Mouse (Mus musculus) 416B (cell line): ENCODE measurements around the gene Gm10203.
A peak's percentile ranks its signal among the peaks of the same experiment; 100 is the strongest.
"Not testable (repeated sequence)": the region's sequence is repeated elsewhere in the genome, so short reads cannot be mapped to it uniquely, and the experiment has no call there.

ENCODE experiments used
- DNase-seq: peaks from one replicate; pipeline ENCODE4 v3.0.0; 2011; ENCODE audit warnings: low read depth

Gm10203 gene

DNA sequence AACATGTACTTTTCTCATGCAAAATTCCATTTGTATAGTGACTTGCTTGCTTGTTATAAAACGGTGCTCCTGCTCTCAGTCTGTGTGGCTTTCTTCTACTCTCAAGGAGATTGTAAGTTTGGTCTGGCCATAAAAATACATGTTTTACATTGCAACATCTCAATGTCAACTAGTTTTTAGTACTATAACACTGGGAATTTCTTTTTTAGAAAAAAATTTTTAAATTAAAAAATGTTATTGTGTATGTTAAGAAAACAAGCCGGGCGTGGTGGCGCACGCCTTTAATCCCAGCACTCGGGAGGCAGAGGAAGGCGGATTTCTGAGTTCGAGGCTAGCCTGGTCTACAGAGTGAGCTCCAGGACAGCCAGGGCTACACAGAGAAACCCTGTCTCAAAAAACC lies at the start of gene Gm10203:
Gene Gm10203, plus strand, starts transcription at position 301 of the 400 bp plus-strand sequence.
- DNase-seq, result not testable (repeated sequence)

DNA sequence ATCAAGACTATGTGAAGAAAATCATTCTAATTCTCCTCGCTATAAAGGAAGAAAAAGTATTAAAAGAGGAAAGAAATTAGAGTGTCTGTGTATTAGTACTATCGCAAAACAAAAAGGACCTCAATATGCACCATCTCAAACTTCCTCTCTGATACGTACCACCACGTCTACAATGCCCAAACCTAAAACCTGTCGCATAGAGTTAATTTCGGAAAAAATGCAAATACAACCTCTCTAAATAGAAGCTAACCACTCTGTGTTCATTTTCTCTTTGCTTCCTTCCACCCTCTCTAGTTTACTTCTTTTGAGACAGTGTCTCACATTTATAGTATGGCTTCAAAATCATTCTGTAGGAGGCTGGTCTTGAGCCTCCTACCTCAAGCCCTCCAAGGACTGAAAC lies 37.6 kb upstream of the Gm10203 start:
- no peak for DNase-seq

DNA sequence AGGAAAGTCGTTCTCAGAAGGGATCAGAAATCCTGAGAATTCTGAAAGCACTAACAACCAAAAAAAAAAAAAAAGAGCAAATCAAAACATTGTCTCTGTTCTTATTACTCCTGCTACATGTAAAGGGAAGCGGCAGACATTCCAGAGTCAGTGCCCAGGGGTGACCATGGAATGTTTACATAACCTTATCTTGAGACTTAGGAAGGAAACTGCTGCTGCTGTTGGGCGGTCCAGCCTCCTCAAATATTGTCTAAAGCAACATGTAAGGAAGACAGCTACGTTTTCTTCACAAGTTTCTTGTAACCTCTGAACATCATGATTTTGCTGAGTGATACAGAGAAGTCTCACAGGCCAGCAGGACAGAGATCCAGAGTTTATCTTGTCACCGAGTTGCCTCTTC lies 36.5 kb upstream of the Gm10203 start:
- DNase-seq, result peak; percentile 69

DNA sequence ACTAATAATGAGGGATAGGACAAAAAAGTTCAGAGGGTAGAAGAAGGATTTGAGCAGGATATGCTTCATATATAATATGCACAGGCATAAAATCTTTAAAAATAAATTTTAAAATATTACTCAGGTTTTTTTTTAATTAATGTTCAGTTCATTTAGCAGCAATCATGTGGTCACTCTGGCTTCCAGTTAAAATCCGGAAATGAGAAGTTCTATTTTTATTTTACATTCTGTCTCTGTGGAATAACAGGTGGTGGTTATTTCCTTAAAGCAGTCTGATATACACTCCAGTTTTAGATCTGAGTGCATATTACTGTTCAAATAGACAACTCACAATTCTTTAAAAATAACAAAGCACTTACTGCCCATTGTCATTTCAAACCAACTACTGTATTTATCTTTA lies 35.4 kb upstream of the Gm10203 start:
- peak; percentile 36 for DNase-seq

DNA sequence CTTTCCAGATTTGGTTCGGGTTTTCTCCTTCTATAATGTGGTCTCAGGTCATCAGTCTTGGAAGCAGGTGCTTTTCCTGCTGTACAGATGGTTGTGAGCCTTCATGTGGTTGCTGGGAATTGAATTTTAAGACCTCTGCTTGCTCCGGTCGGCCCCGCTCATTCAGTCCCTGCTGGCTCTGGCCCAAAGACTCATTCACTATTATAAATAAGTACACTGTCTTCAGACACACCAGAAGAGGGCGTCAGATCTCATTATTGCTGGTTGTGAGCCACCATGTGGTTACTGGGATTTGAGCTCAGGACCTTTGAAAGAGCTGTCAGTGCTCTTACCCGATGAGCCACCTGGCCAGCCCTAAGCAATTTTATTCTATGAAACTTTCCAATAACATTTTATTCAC lies 34.6 kb upstream of the Gm10203 start:
- no peak for DNase-seq

DNA sequence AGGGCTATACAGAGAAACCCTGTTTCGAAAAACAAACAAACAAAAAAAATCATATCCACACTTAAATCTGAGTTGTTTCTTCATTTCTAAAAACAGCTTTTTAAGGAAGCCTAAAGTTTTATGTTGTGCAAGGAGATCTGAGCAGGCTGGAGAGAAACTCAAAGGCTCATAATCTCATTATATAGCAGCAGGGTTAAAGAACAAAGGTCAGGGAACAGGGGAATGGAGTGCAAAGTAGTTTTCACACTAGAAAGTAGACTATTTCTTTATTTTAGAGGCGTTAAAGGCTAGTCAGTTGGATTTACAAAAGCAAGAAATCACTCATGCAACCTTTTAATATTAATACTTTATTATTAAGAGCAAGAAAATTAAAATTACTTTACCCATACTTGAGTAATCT lies 33.7 kb upstream of the Gm10203 start:
- no peak for DNase-seq

DNA sequence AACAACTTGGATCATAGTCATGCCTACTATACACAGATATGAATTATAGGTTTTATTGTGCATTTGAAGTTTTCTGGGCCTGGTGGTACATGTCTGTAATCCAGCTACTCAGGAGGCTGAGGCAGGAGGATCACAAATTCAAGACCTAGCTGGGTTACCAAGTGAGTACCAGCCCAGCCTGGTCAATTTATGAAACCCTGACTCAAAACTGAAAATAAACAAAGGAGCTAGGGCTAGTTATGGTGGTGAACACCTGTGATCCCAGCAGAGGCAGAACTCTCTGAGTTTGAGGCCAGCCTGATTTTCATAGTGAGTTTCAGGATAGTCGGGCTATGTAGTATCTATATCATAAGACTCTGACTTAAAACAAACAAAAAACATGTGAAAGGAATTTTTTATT lies 32.7 kb upstream of the Gm10203 start:
- DNase-seq, result no peak

DNA sequence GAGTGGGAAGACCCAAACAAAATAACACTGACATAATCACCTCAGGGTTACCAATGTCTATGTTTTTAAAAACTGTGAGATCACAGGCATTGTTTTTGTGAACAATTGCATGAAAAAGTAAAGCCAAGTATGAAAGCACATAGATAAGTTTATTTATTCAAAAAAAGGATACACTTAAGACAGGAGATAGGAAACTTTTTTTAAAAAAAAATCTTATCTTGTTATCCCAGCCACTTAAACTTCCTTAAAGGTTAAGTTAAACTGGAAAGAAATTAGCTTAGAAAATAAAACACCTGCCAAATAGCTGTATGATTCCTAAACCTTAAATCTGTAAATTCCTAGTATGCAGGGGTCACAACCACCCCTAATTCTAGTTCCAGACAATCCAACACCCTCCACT lies 31.0 kb upstream of the Gm10203 start:
- peak; percentile 72 for DNase-seq

DNA sequence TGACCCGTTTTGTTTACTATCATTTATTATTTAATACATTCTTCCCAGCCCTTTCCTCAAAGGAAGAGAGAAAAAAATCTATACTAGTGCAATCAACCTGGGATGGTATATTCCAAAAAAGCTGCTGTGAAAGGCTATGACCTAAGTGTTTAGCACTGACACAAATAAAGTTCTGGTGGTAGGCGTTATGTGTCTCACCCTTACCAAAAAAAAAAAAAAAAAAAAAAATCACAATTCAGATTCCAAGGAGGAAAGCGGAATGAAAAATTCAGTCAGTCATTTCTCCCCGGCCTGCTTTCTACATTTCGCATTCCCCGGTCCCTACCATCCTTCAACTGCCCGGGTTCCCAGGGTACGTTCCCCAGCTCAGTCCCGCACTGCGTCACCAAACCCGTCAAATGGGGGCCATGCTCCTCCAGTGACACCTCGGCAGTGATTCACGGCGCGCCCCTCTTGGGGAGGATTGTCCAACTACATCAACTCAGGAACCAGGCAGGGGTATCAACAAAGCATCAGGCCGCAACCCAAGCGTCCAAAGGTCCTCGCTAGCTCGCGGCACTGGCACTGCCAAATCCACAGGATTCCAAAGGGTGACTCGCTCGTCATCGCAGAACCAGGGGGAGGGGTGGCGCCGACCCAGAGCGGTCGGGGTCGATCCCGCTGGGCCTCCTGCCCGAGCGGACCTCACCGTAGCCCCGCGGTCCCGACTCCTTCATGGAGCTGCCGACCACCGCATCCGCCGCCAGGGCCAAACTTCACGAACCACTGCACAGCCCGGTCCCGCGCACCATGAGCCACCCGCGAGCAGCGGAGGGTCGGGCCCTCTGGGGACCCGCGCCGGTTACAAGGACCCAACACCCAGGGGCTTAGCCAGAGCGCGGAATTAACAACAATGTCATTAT lies 29.5 kb upstream of the Gm10203 start:
- peak; percentile 74 for DNase-seq

DNA sequence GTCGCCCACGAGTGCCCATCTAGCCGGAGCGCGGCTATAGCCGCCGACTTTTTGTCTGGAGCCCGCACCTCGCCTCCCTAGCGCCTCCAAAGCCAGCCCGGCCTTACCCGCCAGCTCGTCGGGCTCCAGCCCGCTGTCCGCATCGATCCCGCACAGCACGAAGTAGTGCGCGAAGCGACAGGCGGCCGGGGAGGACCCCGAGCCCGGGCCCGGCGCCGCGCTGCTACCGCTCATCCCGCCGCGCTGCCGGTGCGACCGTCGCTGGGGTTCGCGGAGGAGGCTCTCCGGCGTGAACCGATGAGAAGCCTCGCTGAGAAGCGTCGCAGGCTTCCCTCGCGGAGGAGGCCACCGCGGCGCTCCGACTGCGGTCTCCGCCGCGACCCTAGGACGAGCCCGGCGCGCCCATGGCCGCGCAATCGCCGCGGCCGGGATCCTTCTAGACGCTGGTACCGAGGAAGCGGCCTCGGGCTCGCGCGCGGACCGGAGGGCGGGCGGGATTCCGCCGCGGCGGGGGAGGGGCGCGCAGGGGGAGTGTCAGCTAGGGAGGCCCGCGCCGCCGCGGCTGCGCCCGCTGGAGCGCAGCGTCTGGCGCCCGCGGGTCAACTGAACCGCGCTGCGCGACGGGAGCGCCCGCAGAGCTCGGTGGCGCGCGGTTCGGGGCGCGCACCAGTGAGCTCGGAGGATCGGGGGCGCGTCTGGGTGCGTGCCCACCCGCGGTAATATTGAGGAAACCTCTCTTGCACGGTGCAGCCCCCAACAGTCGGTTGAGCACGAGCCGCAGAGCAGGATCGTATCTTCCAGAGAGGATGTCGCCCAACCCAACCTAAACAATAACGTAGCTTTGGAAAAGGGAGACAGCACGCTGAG lies 28.7 kb upstream of the Gm10203 start, which contains the start of gene Dennd5b:
Gene Dennd5b, minus strand, starts transcription at position 605 of the 867 bp plus-strand sequence.
- peak; percentile 84 for DNase-seq

DNA sequence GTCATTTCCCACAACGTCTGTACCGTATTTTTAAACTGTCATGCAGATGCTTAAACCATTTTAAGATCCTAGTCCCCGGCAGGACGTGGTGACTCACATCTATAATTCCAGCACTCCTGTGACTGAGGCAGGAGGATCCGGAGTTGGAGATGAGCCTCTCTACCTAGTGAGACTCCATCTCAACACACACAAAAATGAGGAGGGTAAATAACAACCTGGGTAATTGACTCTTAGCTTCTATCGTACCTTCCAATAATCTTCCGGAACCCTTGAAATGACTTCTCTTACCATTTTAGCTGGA lies 28.1 kb upstream of the Gm10203 start:
- DNase-seq, result no peak

DNA sequence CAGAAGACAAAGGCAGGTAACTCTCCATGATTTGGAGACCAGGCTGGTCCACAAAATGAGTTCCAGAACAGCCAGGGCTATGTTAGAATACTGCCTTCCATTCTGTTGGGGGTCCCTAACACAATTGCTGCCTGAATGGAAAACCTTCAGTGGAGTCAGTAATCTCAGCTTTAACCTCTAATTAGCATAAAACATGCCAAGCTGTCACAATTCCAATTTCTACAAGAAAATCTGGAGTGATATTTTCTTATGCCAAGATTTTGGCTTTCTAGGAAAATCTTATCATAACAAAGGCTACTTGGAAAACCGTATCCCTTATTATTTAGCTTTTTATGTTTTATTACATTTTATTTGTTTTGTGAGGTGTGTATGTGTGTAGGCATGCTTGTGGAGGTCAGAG lies 26.5 kb upstream of the Gm10203 start:
- DNase-seq, result no peak

DNA sequence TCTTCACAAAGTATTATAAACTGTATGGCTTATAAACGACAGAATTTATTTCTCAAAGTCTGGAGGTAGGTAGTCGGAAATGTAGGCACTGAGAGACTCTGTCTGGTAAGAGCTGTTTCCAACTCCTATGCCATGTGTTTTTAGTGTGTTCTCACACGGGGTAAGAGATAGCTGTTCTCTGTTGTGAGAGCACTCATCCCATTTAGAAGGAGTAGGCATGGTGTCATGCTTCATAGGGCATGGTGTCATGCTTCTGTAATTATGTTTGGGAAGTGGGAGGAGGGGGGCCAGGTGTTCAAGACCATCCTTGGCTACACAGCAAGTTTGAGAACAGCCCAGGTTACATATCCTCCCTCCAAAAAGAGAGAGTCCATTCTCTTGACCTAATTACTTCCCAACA lies 22.4 kb upstream of the Gm10203 start:
- DNase-seq, result no peak

DNA sequence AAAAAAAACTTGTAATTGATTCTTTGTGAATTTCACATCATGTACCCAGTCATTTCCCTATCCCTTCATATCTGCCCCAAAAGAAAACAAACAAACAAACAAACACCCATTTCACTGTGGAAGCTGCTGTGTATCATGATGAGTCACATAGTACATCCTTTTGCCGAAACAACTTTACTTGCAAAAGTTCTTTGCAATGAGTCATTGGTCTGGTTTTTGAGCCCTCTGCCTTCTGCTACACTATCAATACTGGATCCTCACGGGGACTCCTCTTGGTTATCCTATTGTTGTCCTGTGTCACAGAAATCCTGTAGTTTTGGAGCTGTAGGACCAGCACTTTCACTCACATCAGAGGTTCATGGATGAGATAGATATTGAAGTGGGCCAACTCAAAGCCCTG lies 21.1 kb upstream of the Gm10203 start:
- peak; percentile 71 for DNase-seq

DNA sequence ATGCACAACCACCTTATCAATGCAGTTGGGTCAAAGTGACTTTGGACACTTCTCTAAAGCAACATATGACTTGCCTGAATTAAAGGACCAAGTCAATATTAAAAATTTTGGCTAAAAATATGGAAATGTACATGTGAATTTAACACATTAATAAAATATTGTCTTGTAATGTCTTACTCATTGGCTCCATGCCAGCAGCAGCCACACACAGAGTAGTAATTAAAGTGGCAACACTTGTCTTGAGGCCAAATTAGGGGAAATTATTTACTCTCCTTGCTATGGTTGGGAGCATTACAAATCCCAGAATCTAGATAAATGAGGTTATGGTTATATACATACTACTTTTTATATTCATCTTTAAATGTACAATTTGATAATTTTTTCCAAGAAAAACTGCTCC lies 13.0 kb upstream of the Gm10203 start:
- DNase-seq, result no peak

DNA sequence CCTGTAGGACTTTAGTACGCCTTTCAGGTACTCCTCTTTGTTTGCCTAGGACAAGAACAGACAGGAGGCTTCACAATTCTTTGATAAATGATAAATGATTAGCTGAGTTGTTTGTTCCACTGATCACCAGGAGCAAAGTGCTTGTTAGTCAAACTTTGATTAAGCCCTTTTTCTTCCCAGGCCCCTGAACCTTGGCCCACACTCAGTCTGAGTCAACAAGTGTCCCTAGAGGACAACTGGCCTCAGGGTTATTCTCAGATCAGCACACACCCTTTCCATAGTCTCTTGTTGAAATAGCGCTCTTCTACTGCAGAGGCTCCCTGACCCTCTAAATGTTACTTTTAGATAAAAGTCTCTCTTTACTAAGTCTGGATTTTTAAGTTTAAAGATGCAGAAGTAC lies 11.0 kb upstream of the Gm10203 start:
- no peak for DNase-seq

DNA sequence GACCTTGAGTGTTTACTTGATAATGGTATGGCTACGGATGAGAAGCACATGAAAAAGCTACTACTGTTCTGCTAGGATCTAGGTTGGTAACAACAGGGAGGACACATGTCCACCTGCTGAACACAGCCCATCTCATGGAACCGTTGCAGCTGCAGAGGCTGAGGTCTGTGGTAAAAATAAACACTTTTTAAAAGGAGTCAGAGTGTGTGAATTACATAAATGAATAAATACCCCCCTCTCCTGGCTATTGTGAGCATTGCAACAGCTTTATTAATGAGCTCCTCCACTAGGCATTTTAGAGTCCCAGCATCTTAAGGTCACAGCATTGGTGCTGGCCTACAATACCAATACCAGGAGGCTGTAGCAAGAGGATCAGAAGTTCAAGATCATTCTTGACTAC lies 10.1 kb upstream of the Gm10203 start:
- DNase-seq, result peak; percentile 87

DNA sequence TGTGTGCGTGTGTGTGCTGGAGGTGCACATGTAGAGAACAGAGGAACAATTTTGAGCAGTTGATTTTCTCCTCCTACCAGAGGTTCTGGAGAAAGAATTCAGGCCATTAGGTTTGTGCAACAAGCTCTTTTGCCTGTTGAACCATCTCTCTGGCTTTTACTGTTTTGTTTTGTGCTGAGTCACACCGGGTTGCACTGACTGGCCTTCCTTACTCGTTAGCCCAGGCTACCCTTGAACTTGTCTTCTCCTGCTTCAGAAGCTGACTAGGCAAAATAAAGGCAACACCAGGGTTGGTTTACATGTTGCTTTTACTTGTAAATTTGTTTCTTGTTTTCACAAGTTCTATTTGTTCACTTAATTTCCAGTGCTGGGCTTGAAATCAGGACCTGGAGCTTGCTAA lies 6.9 kb upstream of the Gm10203 start:
- peak; percentile 47 for DNase-seq

DNA sequence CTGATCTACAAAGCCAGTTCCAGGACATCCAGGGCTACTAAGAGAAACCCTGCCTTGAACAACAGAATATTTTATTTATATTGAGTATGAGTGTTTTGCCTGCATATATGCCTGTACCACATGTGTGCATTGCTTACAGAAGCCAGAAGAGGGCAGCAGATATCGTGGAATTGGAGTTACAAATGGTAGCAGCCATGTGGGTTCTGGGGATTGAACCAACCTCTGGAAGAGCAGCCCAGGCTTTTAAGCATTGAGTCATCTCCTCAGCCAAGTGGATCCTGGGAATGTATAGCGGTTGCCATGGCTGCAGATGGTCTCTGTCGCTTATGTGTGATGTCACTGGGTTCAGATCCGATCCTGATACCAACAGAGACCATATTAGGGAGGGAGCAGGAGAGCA lies 3.3 kb upstream of the Gm10203 start:
- peak; percentile 93 for DNase-seq

DNA sequence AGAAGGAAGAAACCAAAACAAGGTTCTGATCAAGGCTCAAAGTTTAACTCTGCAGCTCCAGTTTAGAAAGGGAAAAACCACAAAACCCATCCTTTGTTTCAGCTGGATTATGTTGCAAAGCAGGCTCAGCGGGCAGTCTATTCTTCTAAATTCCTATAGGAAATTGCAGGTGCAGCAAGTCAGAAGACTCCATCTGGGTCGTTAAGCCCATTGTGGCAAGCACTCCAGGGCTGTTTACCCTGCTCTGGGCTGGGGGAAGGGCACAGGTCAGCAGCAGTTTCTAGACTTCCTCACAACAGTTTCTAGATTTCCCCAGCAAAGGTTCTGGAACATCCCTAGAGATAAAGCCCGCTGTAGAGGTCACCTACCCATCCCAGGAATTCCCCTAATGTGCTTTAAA lies 1.1 kb downstream of the Gm10203 start:
- DNase-seq, result no peak

DNA sequence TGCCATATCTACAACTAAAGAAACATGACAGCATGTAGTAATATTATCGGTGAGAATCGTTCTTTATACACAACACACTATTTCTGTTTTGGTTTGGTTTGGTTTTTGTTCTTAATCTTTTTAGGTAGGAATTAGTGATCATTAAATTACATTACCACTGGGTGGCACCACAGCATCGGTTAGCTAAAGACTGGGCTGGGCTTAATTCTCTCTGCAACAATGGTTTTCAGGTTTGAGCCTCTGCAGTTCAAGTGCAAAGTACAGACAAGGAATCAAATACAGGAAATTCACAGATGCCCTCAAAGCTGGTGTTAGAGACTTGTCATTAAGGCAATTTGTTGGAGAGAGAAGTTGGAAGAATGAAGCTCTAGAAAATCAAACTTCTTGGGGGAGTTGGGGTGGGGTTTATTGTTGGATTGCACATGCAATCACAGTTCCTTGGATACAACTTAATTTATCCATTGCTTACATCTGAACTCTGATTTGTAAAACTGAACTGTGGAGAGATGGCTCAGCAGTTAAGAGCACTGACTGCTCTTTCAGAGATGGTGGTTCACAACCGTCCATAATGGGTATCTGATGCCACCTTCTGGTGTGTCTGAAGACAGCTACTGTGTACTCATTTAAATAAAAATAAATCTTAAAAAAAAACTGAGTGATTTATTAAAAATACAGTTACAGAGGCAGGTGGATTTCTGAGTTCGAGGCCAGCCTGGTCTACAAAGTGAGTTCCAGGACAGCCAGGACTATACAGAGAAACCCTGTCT lies 2.5 kb downstream of the Gm10203 start:
- peak; percentile 94 for DNase-seq

DNA sequence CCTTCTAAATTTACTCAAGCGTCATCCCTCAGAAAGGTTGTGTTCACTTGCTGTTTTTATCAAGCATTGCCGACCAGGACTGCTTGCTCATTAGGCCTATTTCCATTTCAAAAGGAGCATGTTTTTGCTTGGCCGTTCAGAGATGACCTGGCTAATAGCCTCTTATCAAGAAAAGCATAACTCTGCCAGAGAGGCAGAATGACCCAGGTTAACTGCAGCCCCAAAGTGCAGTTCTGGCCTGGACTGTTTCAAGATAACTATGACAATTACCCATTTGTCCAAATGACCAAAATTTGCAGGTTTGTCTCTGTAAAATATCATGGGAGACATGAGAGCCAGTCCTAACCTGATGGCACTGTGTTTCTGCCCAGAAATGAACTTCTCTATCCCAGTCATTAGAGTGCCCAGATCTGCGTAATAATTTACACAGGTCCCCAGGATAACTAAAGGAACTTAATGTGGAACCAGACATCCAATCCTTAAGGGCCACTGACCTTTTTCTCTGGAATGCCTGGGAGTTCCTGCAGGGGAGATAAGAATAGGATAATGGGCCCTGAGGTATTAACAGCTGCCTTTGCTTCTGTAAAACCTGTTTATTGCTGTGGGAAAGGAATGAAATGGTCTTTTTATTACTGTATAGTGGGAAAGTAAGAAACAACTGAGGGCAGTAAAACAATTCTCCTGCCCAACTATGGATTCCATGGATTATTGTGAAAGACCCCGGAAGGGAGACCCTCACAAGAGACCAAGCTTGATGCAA lies 4.6 kb downstream of the Gm10203 start:
- no peak for DNase-seq
